Mouse (Mus musculus): ENCODE data around the gene Zc3h6.

DNA sequence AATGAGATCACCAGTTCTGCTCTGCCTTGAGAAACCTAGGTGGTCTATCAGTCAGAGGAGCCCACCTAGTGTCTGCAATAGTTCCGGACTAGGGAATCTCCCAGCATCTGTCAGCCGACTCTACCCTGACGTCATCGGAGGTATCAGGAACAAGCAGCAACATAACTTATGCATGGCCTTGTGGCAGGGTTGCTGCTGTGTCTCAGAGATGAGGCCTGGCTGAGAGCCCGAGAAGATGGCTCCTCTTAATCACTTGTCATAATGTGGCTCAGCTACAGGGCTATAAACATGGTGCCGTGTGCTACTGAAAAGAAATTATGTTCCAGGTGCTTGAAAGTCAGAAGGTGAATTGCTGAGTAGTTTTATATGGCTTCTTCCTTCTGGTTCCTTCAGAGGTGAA, 88.5 kb downstream of the Zc3h6 start:
- no peak for TF ChIP-seq CTCF (IDR thresholded peaks at IDR 0.05; ENCODE audit: extremely low read depth, insufficient read depth, insufficient read length, insufficient replicate concordance)
- TF ChIP-seq POLR2A (IDR thresholded peaks at IDR 0.05; ENCODE audit: low read depth, low read length), result no peak
